Mouse (Mus musculus) cerebellum, adult 9-11 months (tissue): Measurements from ENCODE around the gene Slx4ip.
A peak's percentile ranks its signal among the peaks of the same experiment; 100 is the strongest.

Source experiments
- DNase-seq: peaks from one replicate; pipeline ENCODE4 v3.0.0; 2022

Slx4ip gene

GRCm38 (mm10) chr2:136947937-136948336 is 56.9 kb downstream of the Slx4ip start:
- DNase-seq = no peak

DNA sequence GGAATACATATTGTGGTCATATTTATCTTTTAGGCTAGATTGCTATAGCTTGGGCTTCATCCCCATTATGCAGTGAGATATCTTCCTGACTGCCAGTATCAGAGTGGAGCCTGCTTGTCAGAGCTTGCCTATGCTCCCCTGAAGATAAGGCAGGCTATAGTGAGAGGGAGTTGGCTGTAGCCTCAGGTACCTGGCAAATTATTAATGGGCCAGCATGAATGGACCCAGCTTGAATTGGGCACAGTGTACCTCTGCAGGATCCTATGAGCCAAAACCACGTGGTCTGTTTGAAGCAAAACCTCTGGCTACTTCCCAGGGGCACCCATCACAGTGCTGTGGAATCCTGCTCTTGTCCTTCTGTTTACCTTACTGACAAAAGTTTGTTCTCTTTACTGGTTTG is 61.2 kb downstream of the Slx4ip start:
- DNase-seq = no peak

- no peak for DNase-seq
These were observed 64.9 kb downstream of the Slx4ip start for GRCm38 (mm10) chr2:136955726-136956571.

GRCm38 (mm10) chr2:136958697-136959096 is 67.7 kb downstream of the Slx4ip start:
- DNase-seq = no peak

GRCm38 (mm10) chr2:136975774-136976173 is 84.8 kb downstream of the Slx4ip start:
- DNase-seq = peak; percentile 7

DNA sequence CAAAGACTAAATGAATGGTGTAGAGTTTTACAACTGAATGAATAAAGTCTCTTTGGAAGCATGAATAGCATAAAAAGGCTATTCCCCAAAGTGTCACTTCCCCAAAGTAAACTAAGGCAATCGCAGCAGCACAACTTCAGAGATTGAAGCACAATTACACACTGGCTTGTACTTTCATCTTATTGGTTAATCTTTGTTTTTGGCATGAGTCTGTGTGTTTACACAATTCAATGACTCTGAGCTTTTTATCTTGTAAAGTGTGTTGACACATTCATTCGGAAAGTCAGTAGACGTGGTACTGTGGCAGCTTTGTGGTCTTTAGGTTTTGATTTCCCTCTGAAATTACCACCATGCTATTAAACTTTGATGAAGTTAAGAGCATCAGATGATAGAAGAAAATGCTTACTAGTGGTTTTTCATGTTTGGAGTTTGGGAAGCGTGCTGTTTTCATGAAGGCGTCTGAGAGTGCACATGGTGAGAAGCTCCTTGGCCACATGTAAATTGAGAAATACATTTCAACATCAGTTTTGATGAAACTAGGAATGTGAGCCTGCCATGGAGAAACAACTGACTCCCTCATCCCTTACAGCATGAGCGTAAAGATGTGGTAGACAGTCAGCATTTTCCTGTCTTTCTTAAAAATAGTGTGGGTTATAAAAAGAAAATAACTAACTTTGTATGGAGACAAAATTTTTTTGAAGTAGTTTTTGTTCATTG is 88.2 kb downstream of the Slx4ip start:
- DNase-seq = no peak

DNA sequence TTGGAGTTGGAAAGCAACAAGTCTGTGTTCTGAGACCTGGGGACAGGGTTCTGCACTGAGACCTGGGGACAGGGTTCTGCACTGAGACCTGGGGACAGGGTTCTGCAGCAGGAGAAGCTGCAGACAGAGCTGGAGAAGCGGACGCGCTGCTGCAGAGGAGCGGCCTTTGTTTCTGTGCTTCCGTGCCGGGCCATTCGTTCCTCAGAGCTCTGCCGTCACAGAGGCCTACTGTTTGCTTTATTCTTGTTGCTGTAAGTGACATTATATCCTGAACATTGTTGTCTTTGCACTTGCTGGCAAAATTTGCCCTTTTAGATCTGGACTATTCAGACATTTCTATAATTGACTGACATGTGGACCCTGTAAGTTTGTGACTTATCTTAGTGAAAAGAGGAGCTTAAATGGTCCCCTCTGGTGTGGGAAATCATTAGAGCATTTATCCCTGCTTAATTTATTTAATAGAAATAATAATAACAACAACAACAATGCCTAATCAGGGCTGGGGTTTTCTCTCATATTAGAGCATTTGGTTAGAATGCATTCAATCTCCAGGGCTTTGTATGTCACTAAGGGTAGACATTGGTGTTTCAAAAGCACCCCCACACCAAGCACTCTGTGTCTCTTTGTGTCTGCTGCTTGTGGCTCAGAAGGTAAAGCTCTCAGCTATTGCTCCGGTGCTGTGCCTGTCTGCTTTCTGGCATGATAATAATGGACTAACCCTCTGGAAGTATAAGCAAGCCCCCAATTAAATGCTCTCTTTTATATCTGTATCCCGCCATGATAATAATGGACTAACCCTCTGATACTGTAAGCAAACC is 90.3 kb downstream of the Slx4ip start:
- no peak for DNase-seq

DNA sequence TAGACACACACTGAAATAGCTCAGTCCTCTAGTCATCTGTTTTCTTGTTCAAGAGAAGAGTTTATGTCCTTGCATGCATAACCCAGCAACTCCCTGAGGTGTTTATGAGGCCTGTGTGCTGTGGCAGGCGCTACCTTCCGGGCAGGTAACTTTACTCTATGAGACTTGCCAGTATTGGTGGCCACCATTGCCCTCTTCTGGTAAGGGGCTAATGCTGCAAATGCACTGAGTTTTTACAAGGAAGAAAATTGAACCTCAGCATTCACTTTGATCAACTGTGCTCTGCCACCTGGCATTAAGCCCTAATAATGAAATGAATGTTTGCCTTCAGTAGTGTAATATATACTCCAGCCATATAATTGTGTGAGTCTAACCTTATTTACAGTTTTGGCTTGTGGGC is 92.9 kb downstream of the Slx4ip start:
- DNase-seq = no peak

- no peak for DNase-seq
These were observed 95.1 kb downstream of the Slx4ip start for GRCm38 (mm10) chr2:136985998-136986730.

GRCm38 (mm10) chr2:136993116-136993515 is 102.1 kb downstream of the Slx4ip start:
- DNase-seq = no peak

- no peak for DNase-seq
These were observed 106.1 kb downstream of the Slx4ip start for GRCm38 (mm10) chr2:136997104-136997503.

DNA sequence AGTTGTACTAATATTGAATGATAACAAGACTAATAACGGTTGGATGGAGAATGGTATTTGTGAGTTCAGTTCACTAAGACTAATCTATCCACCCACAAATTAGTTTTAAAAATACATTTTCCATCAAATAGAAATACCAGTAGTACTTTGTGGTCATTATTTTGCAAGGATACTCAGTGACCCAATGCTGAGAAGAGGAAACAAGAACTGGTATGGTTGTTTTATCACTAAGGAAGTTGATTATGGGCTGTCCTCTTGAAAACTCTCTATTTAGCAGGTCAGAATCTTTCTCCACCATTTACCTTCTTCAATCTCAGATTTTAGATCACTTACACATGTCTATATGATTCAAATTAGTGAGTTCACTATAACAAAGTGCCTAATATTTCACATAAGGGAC is 111.0 kb downstream of the Slx4ip start:
- no peak for DNase-seq

DNA sequence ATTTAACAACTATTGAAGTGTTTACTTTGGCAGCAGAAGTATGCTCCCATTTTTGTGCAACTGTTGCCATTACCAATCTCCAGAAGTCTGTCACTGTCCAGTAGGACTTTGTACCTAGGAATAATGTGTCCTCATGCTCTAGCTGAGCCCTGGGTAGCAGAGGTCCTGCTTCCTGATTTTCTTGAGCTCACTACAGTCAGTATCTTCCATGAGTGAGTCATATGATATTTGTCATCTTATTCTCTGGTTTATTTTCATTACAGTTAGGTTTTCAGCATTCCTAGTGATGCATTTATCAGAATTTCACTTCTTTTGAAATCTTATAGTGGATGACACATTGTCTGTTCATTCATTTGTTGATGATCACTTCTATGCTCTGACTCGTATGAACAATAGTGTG is 115.6 kb downstream of the Slx4ip start:
- no peak for DNase-seq

DNA sequence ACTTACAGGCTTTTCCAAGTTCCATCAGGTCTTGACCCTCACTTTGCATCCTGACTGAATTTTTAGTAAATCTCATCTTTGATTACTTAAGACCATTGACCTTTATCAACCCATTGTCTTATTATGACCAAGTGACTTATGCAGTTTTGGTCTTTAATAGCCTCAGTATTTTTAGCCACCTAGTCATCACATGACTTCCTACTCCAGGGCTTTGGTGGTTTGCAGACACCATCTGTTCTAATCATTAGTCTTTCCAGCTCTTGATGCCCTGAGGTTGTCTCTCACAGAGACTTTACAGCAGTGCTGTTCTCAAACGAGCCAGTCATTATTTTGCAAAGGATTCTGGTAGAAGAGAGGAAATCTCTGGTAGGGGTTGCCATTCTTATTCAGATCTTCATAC is 121.0 kb downstream of the Slx4ip start:
- no peak for DNase-seq

GRCm38 (mm10) chr2:137013151-137013550 is 122.1 kb downstream of the Slx4ip start:
- DNase-seq = no peak

DNA sequence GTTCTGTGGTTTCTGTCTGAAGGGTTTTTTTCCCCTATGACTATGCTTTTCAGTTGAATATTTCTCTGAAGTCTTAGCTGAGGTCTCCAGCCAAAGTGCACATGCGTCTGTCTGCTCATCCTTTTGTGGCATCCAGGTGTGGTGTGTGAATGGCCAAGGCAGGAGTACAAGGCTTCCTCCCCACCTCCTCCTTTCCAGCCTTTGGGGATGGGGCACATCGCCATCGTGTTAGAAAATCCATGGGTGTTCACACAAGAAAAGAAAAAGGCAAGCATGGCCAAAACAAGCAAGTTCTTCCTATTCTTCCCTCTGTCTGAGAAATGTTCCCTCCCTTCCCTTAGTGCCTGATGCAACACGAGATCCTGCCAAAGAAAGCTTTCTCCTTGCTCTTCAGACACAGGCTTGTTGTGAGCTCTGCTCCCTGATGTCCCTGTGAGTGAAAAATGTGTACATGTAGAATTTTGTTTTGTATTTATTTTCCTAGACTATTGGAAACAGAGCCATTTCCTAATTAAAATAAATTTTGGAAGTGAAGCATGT is 122.9 kb downstream of the Slx4ip start:
- DNase-seq = no peak

GRCm38 (mm10) chr2:137014423-137014822 is 123.4 kb downstream of the Slx4ip start:
- no peak for DNase-seq

GRCm38 (mm10) chr2:137044122-137044521 is 153.1 kb downstream of the Slx4ip start:
- DNase-seq = no peak

- DNase-seq = no peak
These were observed 158.3 kb downstream of the Slx4ip start for GRCm38 (mm10) chr2:137049367-137049766.

DNA sequence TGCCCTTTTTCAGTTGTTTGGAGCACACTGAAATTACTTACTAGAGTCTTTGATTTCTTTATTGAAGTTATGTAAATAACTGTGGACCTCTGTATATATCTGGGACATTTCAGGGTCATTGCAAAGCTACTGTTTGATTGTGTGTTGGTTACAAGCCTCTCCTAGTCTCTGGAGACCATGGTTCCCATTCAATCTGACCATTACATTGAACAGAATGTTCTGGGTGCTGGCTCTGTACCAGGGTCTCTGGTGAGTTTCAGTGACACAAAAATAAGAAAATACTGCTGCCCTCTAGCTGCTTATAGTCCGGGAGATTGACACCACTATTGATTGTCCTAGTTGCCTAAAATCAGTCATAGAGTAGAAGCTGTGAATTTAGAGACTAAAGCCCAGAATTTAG is 158.9 kb downstream of the Slx4ip start:
- no peak for DNase-seq

GRCm38 (mm10) chr2:137063829-137064228 is 172.8 kb downstream of the Slx4ip start:
- no peak for DNase-seq

GRCm38 (mm10) chr2:137064513-137064912 is 173.5 kb downstream of the Slx4ip start:
- no peak for DNase-seq
